Mouse (Mus musculus): ENCODE measurements around the gene Plxnb2. TPM values are rescaled to one million over a fixed set of nuclear protein-coding genes. Genes with fewer than 3 reads are reported as not detected.
A peak's percentile ranks its signal among the peaks of the same experiment; 100 is the strongest.

Plxnb2 gene
- polyA plus RNA-seq, 1 experiment, result 91.0 TPM

- TF ChIP-seq POLR2A (IDR thresholded peaks at IDR 0.05; ENCODE audit: control insufficient read depth, low read depth, low read length) (no peak), CTCF (IDR thresholded peaks at IDR 0.05; ENCODE audit: control insufficient read depth, insufficient read depth, insufficient replicate concordance, low read depth, low read length) (no peak)
- peaks cover 14% of the 10 kb centered on the region for H3K4me1 ChIP-seq (ENCODE audit: control insufficient read depth, insufficient read depth, low read length)
- no peak overlapping the region for H3K27ac ChIP-seq (ENCODE audit: control insufficient read depth, insufficient read depth, low read depth, low read length)
- H3K4me3 ChIP-seq (ENCODE audit: control insufficient read depth, low read depth, low read length), result no peak overlapping the region
- no peaks in the 10 kb centered on the region for H3K36me3 ChIP-seq (ENCODE audit: control insufficient read depth, insufficient read depth, low read length)
- H3K27me3 ChIP-seq (ENCODE audit: control insufficient read depth, insufficient read depth, low read length), result no peaks in the 10 kb centered on the region; the same call in 1 of the 2 replicates
These were observed 42.6 kb downstream of the Plxnb2 start for GRCm38 (mm10) chr15:89138046-89138405.

- no peaks in the 10 kb centered on the region; the same call in 1 of the 2 replicates for H3K27me3 ChIP-seq (ENCODE audit: control insufficient read depth, insufficient read depth, low read length)
- H3K36me3 ChIP-seq (ENCODE audit: control insufficient read depth, insufficient read depth, low read length), result no peaks in the 10 kb centered on the region
- H3K4me1 ChIP-seq (ENCODE audit: control insufficient read depth, insufficient read depth, low read length), result peaks cover 14% of the 10 kb centered on the region
- TF ChIP-seq POLR2A (IDR thresholded peaks at IDR 0.05; ENCODE audit: control insufficient read depth, low read depth, low read length) (no peak), CTCF (IDR thresholded peaks at IDR 0.05; ENCODE audit: control insufficient read depth, insufficient read depth, insufficient replicate concordance, low read depth, low read length) (no peak)
- H3K27ac ChIP-seq (ENCODE audit: control insufficient read depth, insufficient read depth, low read depth, low read length), result no peak overlapping the region
- no peak overlapping the region for H3K4me3 ChIP-seq (ENCODE audit: control insufficient read depth, low read depth, low read length)
These were observed 43.1 kb downstream of the Plxnb2 start for GRCm38 (mm10) chr15:89137378-89138045.

GRCm38 (mm10) chr15:89136461-89137155, 44.0 kb downstream of the Plxnb2 start:
- Histone ChIP-seq H3K4me3 (ENCODE audit: control insufficient read depth, low read depth, low read length) (no peak overlapping the region), H3K4me1 (ENCODE audit: control insufficient read depth, insufficient read depth, low read length) (peaks cover 14% of the 10 kb centered on the region), H3K27me3 (ENCODE audit: control insufficient read depth, insufficient read depth, low read length) (no peaks in the 10 kb centered on the region; the same call in 1 of the 2 replicates), H3K27ac (ENCODE audit: control insufficient read depth, insufficient read depth, low read depth, low read length) (no peak overlapping the region), H3K36me3 (ENCODE audit: control insufficient read depth, insufficient read depth, low read length) (no peaks in the 10 kb centered on the region)
- TF ChIP-seq CTCF (IDR thresholded peaks at IDR 0.05; ENCODE audit: control insufficient read depth, insufficient read depth, insufficient replicate concordance, low read depth, low read length) (no peak), POLR2A (IDR thresholded peaks at IDR 0.05; ENCODE audit: control insufficient read depth, low read depth, low read length) (no peak)

- TF ChIP-seq POLR2A (IDR thresholded peaks at IDR 0.05; ENCODE audit: control insufficient read depth, low read depth, low read length), result no peak
- no peak for TF ChIP-seq CTCF (IDR thresholded peaks at IDR 0.05; ENCODE audit: control insufficient read depth, insufficient read depth, insufficient replicate concordance, low read depth, low read length)
- H3K27me3 ChIP-seq (ENCODE audit: control insufficient read depth, insufficient read depth, low read length), result no peaks in the 10 kb centered on the region
- no peak overlapping the region for H3K4me3 ChIP-seq (ENCODE audit: control insufficient read depth, low read depth, low read length)
- no peak overlapping the region for H3K27ac ChIP-seq (ENCODE audit: control insufficient read depth, insufficient read depth, low read depth, low read length)
- peaks cover 5% of the 10 kb centered on the region for H3K4me1 ChIP-seq (ENCODE audit: control insufficient read depth, insufficient read depth, low read length)
- H3K36me3 ChIP-seq (ENCODE audit: control insufficient read depth, insufficient read depth, low read length), result no peaks in the 10 kb centered on the region
These were observed 49.3 kb downstream of the Plxnb2 start for GRCm38 (mm10) chr15:89131316-89131715.

GRCm38 (mm10) chr15:89130245-89130644, 50.3 kb downstream of the Plxnb2 start:
- Histone ChIP-seq H3K27ac (ENCODE audit: control insufficient read depth, insufficient read depth, low read depth, low read length) (no peak overlapping the region), H3K36me3 (ENCODE audit: control insufficient read depth, insufficient read depth, low read length) (no peaks in the 10 kb centered on the region), H3K4me1 (ENCODE audit: control insufficient read depth, insufficient read depth, low read length) (peaks cover 5% of the 10 kb centered on the region), H3K27me3 (ENCODE audit: control insufficient read depth, insufficient read depth, low read length) (no peaks in the 10 kb centered on the region), H3K4me3 (ENCODE audit: control insufficient read depth, low read depth, low read length) (no peak overlapping the region)
- TF ChIP-seq POLR2A (IDR thresholded peaks at IDR 0.05; ENCODE audit: control insufficient read depth, low read depth, low read length) (no peak), CTCF (IDR thresholded peaks at IDR 0.05; ENCODE audit: control insufficient read depth, insufficient read depth, insufficient replicate concordance, low read depth, low read length) (no peak)

- H3K27ac ChIP-seq (ENCODE audit: control insufficient read depth, insufficient read depth, low read depth, low read length), result peak within 1 kb of the TSS; percentile 39; the same call in 1 of the 2 replicates
- H3K4me1 ChIP-seq (ENCODE audit: control insufficient read depth, insufficient read depth, low read length), result peaks cover 8% of the 10 kb centered on the region
- H3K27me3 ChIP-seq (ENCODE audit: control insufficient read depth, insufficient read depth, low read length), result no peaks in the 10 kb centered on the region
- no peaks in the 10 kb centered on the region for H3K36me3 ChIP-seq (ENCODE audit: control insufficient read depth, insufficient read depth, low read length)
- peak within 1 kb of the TSS; percentile 85 for H3K4me3 ChIP-seq (ENCODE audit: control insufficient read depth, low read depth, low read length)
- TF ChIP-seq POLR2A (IDR thresholded peaks at IDR 0.05; ENCODE audit: control insufficient read depth, low read depth, low read length) (no peak), CTCF (IDR thresholded peaks at IDR 0.05; ENCODE audit: control insufficient read depth, insufficient read depth, insufficient replicate concordance, low read depth, low read length) (peak; percentile 94)
These were observed 51.9 kb downstream of the Plxnb2 start, which contains the start of gene Hdac10 for GRCm38 (mm10) chr15:89128382-89129350. Hdac10 (minus strand) TSS chr15:89128700.

Measured in testis, adult 2 months (tissue).